Mouse (Mus musculus) heart, postnatal 4 days (tissue): ENCODE measurements around the gene Arhgef10l. TPM values are rescaled to one million over a fixed set of nuclear protein-coding genes. Genes with fewer than 3 reads are reported as not detected.

Source experiments
- DNase-seq: peaks from one replicate; pipeline ENCODE4 v3.0.0; 2021
- total RNA-seq, 2 experiments: library from RNA; stranded (reverse); gene quantifications; 2 replicates each; pipeline ENCODE4 v1.2.3; 2021

Gene Arhgef10l
- total RNA-seq: 10 to 100 TPM; 45.9 to 46.7 TPM

- peak; percentile 34 for DNase-seq
Observed at GRCm38 (mm10) chr4:140665760-140666159, at the start of gene Arhgef10l. Arhgef10l (minus strand) TSS chr4:140666012.

DNA sequence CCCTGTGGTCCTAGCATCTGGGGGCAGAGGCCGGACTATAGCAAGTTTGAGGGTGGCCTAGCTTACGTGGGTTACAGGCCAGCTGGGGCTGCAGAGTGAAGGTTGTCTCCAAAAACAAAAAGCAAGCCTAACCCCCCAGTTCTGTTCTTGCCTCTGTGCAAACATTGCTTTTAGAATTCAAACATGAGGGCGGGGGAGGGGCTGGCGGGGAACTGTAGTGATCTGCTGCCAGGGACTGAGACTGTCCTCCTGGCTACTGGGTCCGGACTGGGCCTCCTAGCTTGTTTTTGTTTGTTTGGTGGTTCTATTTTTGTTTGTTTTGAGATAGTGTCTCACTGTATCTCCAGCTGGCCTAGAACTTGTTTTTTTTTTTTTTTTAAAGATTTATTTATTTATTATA lies 48.8 kb upstream of the Arhgef10l start:
- no peak for DNase-seq

- peak; percentile 98 for DNase-seq
Observed at GRCm38 (mm10) chr4:140713480-140714365, 47.9 kb upstream of the Arhgef10l start.

- DNase-seq: peak; percentile 37
Observed at GRCm38 (mm10) chr4:140711360-140711759, 45.5 kb upstream of the Arhgef10l start.

GRCm38 (mm10) chr4:140710781-140711180 lies 45.0 kb upstream of the Arhgef10l start:
- no peak for DNase-seq

DNA sequence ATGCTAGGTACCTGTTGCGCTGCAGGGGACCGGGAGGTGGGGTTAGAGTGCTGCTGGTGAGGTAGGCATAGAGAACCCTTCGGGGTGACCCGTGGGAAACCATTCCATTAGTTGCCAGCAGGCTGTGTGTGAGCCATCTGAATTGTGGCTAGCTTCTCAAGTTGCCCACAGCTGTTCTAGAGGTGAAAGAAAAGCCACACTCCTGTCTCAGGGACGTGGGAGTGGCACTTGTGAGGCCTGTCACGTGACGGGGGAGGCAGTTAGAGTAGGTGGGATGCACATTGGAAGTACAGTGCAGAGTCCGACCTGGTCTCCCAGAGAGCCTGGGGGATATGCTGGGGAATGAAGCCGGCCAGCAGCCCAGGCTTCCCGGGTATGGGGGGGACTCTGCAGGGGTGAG lies 43.8 kb upstream of the Arhgef10l start:
- no peak for DNase-seq

DNA sequence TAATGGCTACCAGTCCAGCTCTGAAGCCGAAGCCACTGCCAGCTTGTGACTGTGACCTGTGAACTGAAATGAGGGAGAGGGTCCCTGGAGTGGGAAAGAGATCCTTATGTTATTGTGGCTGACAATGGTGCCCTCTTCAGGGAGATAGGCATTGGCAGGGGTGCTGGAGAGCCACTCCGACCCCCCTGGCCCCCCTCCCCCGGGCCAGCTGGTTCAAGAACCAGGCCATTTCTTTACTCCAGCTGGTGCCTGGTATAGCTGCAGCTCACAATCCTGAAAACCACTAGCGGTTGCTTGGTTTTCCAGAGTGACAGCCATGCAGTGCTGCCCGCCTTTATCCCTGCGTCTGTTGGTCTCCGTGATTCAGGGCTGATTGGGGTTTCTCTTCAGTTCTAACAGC lies 43.3 kb upstream of the Arhgef10l start:
- no peak for DNase-seq

DNA sequence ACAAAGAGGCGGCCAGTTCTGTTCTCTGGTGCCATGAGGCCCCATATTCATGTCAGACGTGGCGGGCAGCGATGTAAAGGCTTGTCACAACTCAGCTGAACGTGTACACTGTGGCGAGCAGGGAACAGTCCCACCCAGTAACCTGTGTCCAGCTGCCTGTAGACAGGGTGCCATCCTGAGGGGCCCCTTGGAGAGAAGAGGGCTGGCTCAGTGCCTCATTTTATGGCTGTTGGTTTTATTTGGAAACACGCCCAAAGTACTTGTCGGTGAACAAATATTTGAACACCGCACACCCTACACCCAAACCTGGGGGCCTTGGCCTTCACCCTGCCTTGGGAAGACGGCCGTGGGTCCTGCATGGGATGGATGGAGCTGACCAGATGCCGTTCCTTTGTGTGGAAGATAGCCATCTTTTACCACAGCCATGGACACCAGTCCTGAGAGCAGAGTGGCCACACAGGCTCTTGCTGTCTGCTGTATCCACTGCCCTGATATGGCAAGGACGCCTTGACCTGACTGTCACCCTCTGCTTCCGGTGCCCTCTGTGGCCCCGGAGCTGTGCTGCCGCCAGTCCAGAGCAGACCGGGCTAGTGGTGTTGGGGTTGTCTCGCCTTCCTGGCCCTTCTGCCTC lies 42.6 kb upstream of the Arhgef10l start:
- no peak for DNase-seq

DNA sequence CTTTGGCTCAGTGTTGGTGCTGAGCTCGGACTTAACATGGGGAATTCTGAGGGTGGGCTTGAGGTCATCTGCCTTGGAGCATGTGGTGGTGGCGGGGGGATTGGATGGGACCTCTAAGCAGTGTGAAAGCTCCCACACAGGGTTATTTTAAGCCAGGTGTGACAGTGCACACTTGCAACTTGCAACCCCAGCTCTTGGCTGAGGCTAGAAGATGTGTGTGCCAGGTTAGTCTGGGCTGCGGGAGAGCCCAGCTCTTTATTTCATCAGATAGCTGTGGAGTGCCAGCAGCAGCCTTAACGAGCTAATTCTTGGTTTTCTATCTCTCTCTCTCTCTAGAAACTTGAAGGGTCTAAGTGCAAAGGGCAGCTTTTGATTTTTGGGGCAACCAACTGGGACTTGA lies 41.8 kb upstream of the Arhgef10l start:
- no peak for DNase-seq

DNA sequence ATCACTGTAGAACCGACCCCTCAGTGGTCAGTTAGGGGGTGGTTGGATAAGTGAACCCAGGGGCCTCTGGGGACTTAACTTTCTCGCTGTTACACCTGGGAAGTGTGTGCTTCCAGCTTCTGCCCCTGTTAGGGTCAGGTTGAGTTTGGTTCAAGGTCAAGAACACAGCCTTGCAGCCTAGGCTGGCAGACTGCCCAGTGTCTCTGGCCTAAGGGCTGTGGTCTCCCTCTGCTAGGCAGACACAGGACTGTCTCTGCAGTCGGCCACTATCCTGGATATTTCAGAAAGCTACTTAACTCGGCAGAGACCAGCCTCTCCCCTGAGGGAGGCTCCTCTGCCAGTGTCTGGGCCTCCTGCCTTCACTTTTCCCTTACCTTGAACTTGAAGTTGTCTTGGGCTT lies 38.4 kb upstream of the Arhgef10l start:
- DNase-seq: no peak

DNA sequence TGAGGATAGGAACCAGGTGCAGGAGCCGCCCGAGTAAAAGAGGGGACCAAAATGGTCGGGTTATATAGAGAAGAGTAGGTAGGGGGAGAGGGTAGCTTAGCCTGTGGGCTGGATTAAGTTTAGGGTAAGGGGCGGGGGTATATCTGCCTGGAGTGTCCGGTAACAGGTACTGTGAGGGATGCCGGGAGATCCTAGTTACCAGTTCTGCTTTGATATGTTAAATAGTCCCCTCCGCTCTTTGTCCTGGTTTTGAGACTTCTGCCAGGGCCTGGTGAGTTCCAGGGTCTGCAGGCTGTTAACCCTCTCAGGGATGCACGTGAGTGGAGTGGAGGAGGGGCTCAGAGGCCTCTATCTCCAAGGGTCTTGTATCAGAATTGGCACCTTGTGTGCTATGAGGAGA lies 37.8 kb upstream of the Arhgef10l start:
- no peak for DNase-seq

DNA sequence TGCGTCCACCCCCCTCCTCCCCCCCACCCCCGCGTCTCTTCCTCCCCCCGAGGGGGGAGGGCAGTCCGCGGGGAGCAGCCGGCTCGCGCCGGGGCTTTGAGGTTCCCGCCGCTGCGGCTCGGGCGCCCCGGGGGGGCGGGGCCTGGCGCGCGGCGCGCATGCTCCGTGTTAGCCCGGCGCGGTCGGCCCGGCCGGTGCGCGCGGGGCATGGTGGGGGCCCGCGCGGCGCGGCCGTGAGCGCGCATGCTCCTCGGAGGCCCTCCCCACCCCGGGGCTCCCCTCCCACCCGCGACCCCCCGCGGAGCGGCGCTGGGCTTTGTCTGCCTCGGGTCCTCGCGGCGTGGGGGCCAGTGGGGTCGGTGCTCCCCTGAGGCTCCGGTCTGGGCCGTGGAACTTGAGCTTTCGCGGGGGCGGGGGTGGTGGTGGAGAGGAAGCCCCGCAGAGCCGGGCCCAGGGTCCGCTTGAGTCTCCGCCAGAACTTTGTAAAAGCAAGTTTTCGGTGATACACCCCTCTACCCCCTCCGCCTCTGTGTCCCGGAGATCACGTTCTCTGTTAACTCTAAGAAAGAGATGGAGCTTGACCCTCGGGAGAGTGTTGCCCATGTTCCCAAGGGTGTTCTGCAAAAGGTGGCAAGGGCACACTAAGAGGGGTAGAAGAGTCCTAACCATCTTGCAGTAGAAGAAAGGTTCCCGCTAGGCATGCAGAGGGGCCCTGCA lies 37.0 kb upstream of the Arhgef10l start:
- DNase-seq: peak; percentile 90

GRCm38 (mm10) chr4:140701716-140702561 lies 36.1 kb upstream of the Arhgef10l start:
- DNase-seq: peak; percentile 45

DNA sequence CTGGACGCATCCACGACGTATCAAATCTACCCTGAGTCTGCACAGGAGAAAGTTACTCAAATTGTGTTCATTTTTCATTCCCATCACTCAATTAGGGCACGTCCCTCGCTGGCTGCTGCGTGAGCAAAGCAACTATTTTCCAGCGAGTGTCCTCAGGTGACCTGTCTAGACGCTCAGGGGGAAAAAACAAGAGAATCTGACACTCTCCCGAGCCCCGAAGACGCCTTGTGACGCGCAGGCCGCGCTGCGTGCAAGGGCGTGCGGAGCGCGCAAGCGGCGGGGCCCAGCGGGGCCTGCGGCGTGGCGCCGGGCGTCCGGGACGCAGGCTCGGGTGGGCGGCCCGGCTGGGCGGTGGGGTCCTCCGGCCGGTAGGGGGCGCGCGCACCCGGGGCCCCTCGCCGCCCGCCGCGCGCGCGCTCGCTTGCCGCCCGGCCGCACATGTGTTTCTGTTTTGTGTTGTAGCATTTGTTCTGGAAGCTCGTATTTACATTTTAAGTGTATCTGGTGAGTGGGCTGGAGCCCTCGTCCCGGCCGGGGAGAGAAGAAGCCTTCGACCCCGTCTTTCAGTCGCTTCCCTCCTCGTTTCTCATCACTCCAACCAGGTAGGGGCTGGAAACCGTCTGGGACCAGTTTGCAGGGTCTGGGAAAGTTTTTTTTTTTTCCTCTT lies 35.4 kb upstream of the Arhgef10l start:
- DNase-seq: peak; percentile 87

DNA sequence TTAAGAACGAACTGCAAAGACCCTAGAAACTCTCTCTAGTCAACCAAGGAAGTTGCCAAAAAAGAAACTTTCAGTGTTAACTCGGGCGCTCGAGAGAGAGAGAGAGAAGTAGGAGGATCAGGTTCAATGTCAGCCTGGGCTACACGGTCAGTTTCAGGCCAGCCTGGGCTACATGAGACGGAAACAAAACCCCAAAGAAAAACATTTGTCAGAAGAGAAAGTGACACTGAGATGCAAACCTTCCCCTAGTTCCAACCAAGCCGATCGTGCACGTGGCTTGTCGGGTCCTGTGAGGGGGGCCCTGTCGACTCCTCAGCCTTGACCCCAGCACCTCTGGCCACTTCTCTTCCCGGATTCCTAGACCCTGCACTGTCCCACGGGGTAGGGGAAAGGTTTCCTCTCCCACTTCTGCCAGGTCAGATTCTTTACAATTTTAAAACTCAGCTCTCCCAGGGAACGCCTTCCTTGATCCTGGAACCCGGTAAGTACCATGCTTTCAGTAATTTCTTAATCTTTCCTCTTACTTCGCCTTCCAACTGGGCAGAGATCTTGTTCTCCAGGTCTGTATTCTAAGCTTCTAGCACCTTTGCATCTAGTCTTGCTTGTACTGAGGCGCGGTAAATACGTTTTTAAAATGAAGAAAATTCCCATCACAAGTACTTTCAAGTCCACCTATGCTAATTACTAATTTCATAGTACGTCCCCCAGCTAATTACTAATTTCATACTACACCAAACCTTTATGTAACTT lies 34.6 kb upstream of the Arhgef10l start, which contains the start of gene Rcc2:
TSS of gene Rcc2 (plus strand) at position 273 of the 750 bp plus-strand sequence.
- DNase-seq: no peak

DNA sequence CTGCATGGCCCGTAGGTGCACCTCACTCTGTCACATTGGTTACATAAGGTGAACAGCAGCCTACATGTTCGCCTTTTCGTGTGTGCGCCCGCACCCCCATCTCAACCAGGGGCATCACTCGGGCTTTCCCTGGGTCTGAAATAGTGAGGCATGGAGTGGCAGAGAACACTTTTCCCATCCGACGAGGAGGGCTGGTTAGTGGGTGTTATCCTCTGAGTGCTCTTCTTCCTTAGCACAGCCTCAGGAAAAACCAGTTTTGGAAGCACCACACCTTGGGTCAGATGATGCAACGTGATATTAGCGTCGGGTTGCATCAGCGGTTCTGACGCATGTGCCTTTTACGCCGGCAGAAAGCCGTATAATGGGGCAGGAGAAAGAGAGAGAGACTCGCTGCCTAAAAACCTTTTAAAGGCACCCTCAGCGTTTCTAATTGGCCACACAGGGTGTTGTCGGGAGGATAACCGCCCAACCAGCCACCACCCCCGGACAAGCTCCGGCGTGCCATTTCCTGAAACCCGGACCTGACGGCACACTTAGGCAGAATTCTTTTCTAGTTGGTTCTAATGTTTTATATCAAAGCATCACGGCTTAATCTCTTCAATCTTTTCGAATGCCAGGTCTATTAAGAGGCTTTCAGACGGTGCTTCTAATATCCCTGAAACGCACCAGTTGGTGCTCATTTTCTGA lies 33.8 kb upstream of the Arhgef10l start:
- DNase-seq: peak; percentile 72

DNA sequence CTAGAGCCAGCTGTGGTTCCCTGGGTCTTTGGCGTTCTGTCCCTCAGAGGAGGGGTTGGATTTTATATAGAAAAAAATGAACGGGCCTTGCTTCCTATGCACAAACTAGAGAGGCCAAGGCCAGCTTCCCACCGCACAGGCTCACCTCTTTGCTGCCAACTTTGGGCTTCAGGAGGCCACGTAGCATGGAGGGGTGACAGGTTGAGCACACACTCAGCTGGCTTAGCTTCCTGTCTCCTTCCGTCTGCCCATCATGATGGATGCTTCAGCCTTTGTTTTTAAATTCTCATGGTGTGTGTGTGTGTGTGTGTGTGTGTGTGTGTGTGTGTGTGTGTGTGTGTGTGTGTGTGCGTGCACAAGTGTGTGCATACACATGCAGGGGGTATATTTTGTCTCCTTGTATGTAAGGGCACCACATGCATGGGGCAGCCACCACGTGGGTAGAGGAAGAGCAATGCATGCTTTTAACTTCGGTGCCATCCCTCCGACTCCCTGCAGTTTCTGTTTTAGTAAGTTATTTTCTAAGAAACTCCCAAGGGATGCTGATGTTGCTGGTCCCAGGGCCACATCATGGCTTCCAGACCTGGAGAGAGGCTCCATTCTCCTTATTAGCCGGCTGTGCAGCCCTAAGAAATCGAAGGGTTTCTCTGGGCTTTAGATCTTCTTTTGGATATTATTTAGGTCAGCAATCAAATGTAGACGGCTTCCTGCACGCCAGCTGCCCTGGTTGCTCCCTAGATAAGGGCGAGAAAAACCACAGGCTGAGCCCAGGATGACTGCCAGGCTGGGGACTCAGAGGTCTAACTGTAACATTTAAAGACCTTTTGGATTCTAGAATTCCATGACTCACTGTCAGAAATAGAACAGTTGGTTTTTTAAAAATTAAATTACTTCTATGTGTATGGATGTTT lies 30.1 kb upstream of the Arhgef10l start:
- DNase-seq: no peak

DNA sequence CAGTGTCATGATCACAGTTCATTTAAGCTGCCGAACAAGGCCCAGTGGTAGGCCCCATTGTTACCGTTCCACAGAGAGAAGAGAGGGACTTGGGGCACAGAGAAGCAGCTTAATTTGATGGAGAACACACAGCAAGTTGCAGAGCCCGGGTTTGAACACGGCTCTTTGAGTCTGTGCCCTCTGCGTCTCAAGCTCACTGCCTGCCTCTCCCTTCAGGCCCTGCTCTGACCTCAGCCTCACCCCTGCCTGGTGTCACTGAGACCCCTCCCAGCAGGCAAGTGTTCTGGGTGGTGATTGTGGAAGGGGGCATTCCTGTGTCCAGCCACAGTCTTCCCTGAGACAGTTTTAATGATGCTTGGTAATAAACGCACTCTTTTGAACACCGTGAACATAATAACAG lies 29.3 kb upstream of the Arhgef10l start:
- no peak for DNase-seq

- DNase-seq: no peak
Observed at GRCm38 (mm10) chr4:140694551-140695060, 28.8 kb upstream of the Arhgef10l start.
